Mouse (Mus musculus) C2C12 (cell line): ENCODE measurements around the gene Ncstn. TPM values are rescaled to one million over a fixed set of nuclear protein-coding genes. Genes with fewer than 3 reads are reported as not detected.

Source experiments
- H3K27me3 ChIP-seq: one replicate; pipeline ENCODE4 v1.6.1; 2011; ENCODE audit not compliant: control insufficient read depth, insufficient read depth, insufficient read length
- H3K36me3 ChIP-seq: one replicate; pipeline ENCODE4 v1.6.1; 2011; ENCODE audit not compliant: control insufficient read depth, insufficient read depth
- H3K4me3 ChIP-seq: one replicate; pipeline ENCODE4 v1.5.1; 2011; ENCODE audit warnings: mild to moderate bottlenecking, control low read depth; ENCODE audit not compliant: poor library complexity, insufficient read depth, severe bottlenecking
- H3K79me2 ChIP-seq: one replicate; pipeline ENCODE4 v1.6.1; 2011; ENCODE audit not compliant: control insufficient read depth, insufficient read depth
- H3K79me3 ChIP-seq: one replicate; pipeline ENCODE4 v1.6.1; 2011; ENCODE audit warnings: low read depth, control low read depth
- H3ac ChIP-seq: one replicate; pipeline ENCODE3; 2011; ENCODE audit warnings: low read depth; ENCODE audit not compliant: control insufficient read depth, insufficient read length
- CEBPB ChIP-seq: IDR thresholded peaks from one replicate; pipeline ENCODE4 v1.6.1; 2011; ENCODE audit warnings: low read depth, mild to moderate bottlenecking, control low read depth, moderate library complexity
- CTCF ChIP-seq: IDR thresholded peaks from one replicate; pipeline ENCODE4 v1.5.1; 2011; ENCODE audit not compliant: control insufficient read depth, insufficient read depth, insufficient read length
- FOSL1 ChIP-seq: IDR thresholded peaks from one replicate; pipeline ENCODE4 v1.8.0; 2011; ENCODE audit warnings: mild to moderate bottlenecking, low read length; ENCODE audit not compliant: poor library complexity, insufficient read depth, severe bottlenecking
- MAX ChIP-seq: IDR thresholded peaks from one replicate; pipeline ENCODE4 v1.6.1; 2011; ENCODE audit warnings: mild to moderate bottlenecking, control low read depth
- MYOD1 ChIP-seq: IDR thresholded peaks from one replicate; pipeline ENCODE4 v1.6.1; 2011; ENCODE audit warnings: low read depth; ENCODE audit not compliant: control insufficient read depth, insufficient read length
- MYOG ChIP-seq: IDR thresholded peaks from one replicate; pipeline ENCODE4 v1.6.1; 2011; ENCODE audit not compliant: control insufficient read depth, insufficient read length; ENCODE audit errors: extremely low read depth
- USF1 ChIP-seq: IDR thresholded peaks from one replicate; pipeline ENCODE4 v1.6.1; 2011; ENCODE audit warnings: low read depth, mild to moderate bottlenecking, control low read depth, moderate library complexity
- polyA plus RNA-seq: library from polyadenylated mRNA; unstranded; fragments of >200 nt; fragmentation: generic; extraction: Trizol; gene quantifications from one replicate; pipeline ENCODE4 v1.2.1, GENCODE M21; 2012; ENCODE audit warnings: missing spikeins

Gene Ncstn
- polyA plus RNA-seq, 1 experiment: 40.8 TPM

- Histone ChIP-seq H3K79me3 (no peaks in the 10 kb centered on the region), H3K79me2 (no peaks in the 10 kb centered on the region), H3K27me3 (no peaks in the 10 kb centered on the region), H3K36me3 (peaks cover 98% of the 10 kb centered on the region), H3K4me3 (no peak overlapping the region), H3ac (no peak overlapping the region)
- TF ChIP-seq CEBPB (no peak), MYOG (no peak), FOSL1 (no peak), USF1 (no peak), MYOD1 (no peak), CTCF (no peak), MAX (no peak)
Observed at GRCm38 (mm10) chr1:172116948-172117347, 34.4 kb upstream of the Ncstn start.

GRCm38 (mm10) chr1:172107777-172108477 is 25.3 kb upstream of the Ncstn start:
- TF ChIP-seq MYOD1: no peak
- no peak for TF ChIP-seq MAX
- TF ChIP-seq MYOG: no peak
- TF ChIP-seq USF1: no peak
- no peak for TF ChIP-seq CTCF
- no peak for TF ChIP-seq CEBPB
- TF ChIP-seq FOSL1: no peak
- Histone ChIP-seq H3K79me3 (no peaks in the 10 kb centered on the region), H3ac (no peak overlapping the region), H3K4me3 (no peak overlapping the region), H3K79me2 (no peaks in the 10 kb centered on the region), H3K27me3 (no peaks in the 10 kb centered on the region), H3K36me3 (peaks cover 89% of the 10 kb centered on the region)

GRCm38 (mm10) chr1:172105101-172105500 is 22.5 kb upstream of the Ncstn start:
- Histone ChIP-seq H3ac (no peak overlapping the region), H3K4me3 (no peak overlapping the region), H3K27me3 (no peaks in the 10 kb centered on the region), H3K36me3 (peaks cover 91% of the 10 kb centered on the region), H3K79me3 (no peaks in the 10 kb centered on the region), H3K79me2 (no peaks in the 10 kb centered on the region)
- TF ChIP-seq FOSL1 (no peak), MAX (no peak), CEBPB (no peak), CTCF (no peak), MYOD1 (no peak), USF1 (no peak), MYOG (no peak)

GRCm38 (mm10) chr1:172103619-172104018 is 21.0 kb upstream of the Ncstn start:
- no peaks in the 10 kb centered on the region for H3K27me3 ChIP-seq
- H3K79me2 ChIP-seq: no peaks in the 10 kb centered on the region
- TF ChIP-seq MYOD1: no peak
- no peak for TF ChIP-seq CEBPB
- TF ChIP-seq MAX: no peak
- TF ChIP-seq CTCF: no peak
- TF ChIP-seq USF1: no peak
- no peak for TF ChIP-seq FOSL1
- no peak for TF ChIP-seq MYOG
- H3K79me3 ChIP-seq: no peaks in the 10 kb centered on the region
- H3ac ChIP-seq: no peak overlapping the region
- H3K4me3 ChIP-seq: no peak overlapping the region
- peaks cover 90% of the 10 kb centered on the region for H3K36me3 ChIP-seq

GRCm38 (mm10) chr1:172099325-172100033 is 16.9 kb upstream of the Ncstn start:
- Histone ChIP-seq H3K36me3 (peaks cover 78% of the 10 kb centered on the region), H3K27me3 (no peaks in the 10 kb centered on the region), H3K4me3 (no peak overlapping the region), H3ac (no peak overlapping the region), H3K79me3 (no peaks in the 10 kb centered on the region), H3K79me2 (no peaks in the 10 kb centered on the region)
- TF ChIP-seq CTCF: no peak
- no peak for TF ChIP-seq CEBPB
- no peak for TF ChIP-seq MYOG
- TF ChIP-seq FOSL1: no peak
- no peak for TF ChIP-seq USF1
